Mouse (Mus musculus): ENCODE results near the gene Lrrc58.

DNA sequence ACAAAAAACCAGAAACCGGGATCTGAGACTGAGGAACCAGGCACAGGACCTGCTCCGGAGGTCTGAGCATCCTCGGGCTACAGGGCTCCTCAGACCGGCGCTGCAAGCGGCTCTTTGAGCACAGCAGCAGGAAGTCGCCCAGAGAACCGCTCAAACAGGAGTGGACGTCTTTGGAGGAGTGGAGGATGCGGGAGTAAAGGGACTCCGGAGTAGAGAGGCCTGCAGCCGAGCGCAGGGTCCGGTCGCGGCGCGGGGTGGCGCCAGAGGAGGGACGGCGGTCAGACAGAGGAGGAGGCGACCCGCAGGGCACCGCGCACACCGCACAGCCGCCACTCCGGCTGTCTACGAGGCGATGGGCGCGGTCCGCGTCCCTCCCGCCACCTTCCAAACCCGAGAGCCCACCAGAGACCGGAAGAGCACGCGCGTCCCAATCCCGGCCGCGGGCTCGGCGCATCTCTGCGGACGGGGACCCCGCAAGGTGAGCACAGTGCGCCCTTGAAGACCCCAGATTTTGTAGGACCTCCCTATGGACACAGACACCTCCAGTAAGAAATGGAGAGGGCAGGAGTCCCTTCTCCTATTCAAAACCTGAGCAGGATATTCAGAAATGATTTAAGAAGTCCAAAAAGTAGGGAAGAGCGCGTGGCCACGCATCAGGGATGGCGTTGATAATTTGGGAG is 48.1 kb downstream of the Lrrc58 start, which contains the start of gene Gpr156:
- no peak for TF ChIP-seq POLR2A (IDR thresholded peaks at IDR 0.05; ENCODE audit: low read depth, low read length)
- no peak for TF ChIP-seq CTCF (IDR thresholded peaks at IDR 0.05; ENCODE audit: extremely low read depth, insufficient read depth, insufficient read length, insufficient replicate concordance)

Data from spleen, adult 2 months (tissue).